In genomic region chr7:36945024-36945815, GRCm38 (mm10) we compare ENCODE assay signal across 12 mouse cellular contexts.
DNase-seq lines count a peak whose midpoint lies in the region; ATAC-seq lines count a peak whose summit lies in the region.
"Had no signal": no experiment of that assay in that cellular context is flagged by ENCODE, and none has a peak within 500 bp of the region (broad histone marks: within the 10 kb centered on the region; RNA-seq: fewer than 3 reads in every experiment).

No protein-coding gene starts in this region.

- no peak for DNase-seq in heart, postnatal 25 days (ENCODE audit: low spot score)
- DNase-seq in neural tube, embryonic 10.5 days (ENCODE audit: extremely low spot score, low spot score) = no peak
- DNase-seq in retina, postnatal 1 day = peak; percentile 67
- no peak for DNase-seq in ovary, postnatal 14 days (ENCODE audit: low spot score)
- DNase-seq: adrenal gland, adult 8-10 months; right cerebral cortex, adult 18-20 months; thymus, postnatal 36 days had no signal

- ATAC-seq in heart, embryonic 14.5 days (ENCODE audit: insufficient number of reproducible peaks, insufficient read depth, low FRiP score, low read depth) = peak; percentile 39; the same call in 1 of the 2 replicates
- 0 out of 2 replicates have a peak, but pooled peaks have one; percentile 33 for ATAC-seq in neural tube, embryonic 12.5 days (ENCODE audit: low FRiP score, low read depth)
- ATAC-seq in limb, embryonic 15.5 days (ENCODE audit: insufficient number of reproducible peaks, low FRiP score, low TSS enrichment, low read depth) = peak; percentile 61; the same call in 1 of the 2 replicates
- no peak for ATAC-seq in frontal cortex, adult (ENCODE audit: low TSS enrichment)

- peak overlapping the region in 1 of 2 experiments; percentile 47; a peak in 1 of 4 replicates for H3K27ac ChIP-seq in heart, embryonic 14.5 days (replicated peaks in 1 of 2; ENCODE audit: control insufficient read depth in 1 of 2, insufficient read depth in 1 of 2, low read depth in 2 of 2, low read length in 2 of 2)
- H3K27ac ChIP-seq in neural tube, embryonic 12.5 days = no peak overlapping the region
- H3K27ac ChIP-seq in limb, embryonic 15.5 days = no peak overlapping the region
- H3K27ac ChIP-seq: liver, embryonic 15.5 days had no signal

- H3K4me3 ChIP-seq in heart, embryonic 14.5 days (ENCODE audit: control insufficient read depth in 1 of 2, insufficient read depth in 1 of 2, low read depth in 1 of 2, low read length in 2 of 2) = no peak overlapping the region
- H3K4me3 ChIP-seq in neural tube, embryonic 12.5 days = no peak overlapping the region
- H3K4me3 ChIP-seq in limb, embryonic 15.5 days = no peak overlapping the region
- H3K4me3 ChIP-seq: liver, embryonic 15.5 days had no signal

- H3K27me3 ChIP-seq in heart, embryonic 14.5 days (ENCODE audit: control insufficient read depth, insufficient read depth, low read length) = no peaks in the 10 kb centered on the region
- H3K27me3 ChIP-seq in neural tube, embryonic 12.5 days (replicated peaks) = no peaks in the 10 kb centered on the region
- H3K27me3 ChIP-seq in limb, embryonic 15.5 days = no peaks in the 10 kb centered on the region
- H3K27me3 ChIP-seq: liver, embryonic 15.5 days had no signal

- H3K9me3 ChIP-seq in heart, embryonic 14.5 days (ENCODE audit: control insufficient read depth, low read length) = no peaks in the 10 kb centered on the region
- H3K9me3 ChIP-seq in neural tube, embryonic 12.5 days = no peaks in the 10 kb centered on the region
- no peaks in the 10 kb centered on the region for H3K9me3 ChIP-seq in limb, embryonic 15.5 days
- H3K9me3 ChIP-seq: liver, embryonic 15.5 days had no signal

- H3K36me3 ChIP-seq in heart, embryonic 14.5 days (ENCODE audit: control insufficient read depth, insufficient read depth, low read length) = no peaks in the 10 kb centered on the region
- H3K36me3 ChIP-seq in neural tube, embryonic 12.5 days = no peaks in the 10 kb centered on the region
- H3K36me3 ChIP-seq in limb, embryonic 15.5 days = no peaks in the 10 kb centered on the region
- H3K36me3 ChIP-seq: liver, embryonic 15.5 days had no signal

- no peak overlapping the region for H3K4me2 ChIP-seq in heart, embryonic 14.5 days (ENCODE audit: low read length)
- H3K4me2 ChIP-seq in neural tube, embryonic 12.5 days (replicated peaks) = no peak overlapping the region
- H3K4me2 ChIP-seq in limb, embryonic 15.5 days = no peak overlapping the region
- H3K4me2 ChIP-seq: liver, embryonic 15.5 days had no signal

- intact Hi-C loops in heart, postnatal 25 days (cut with DNase I) = no loop called here

- 37% methylated on average over 14 of the region's 14 CpGs for WGBS in heart, embryonic 14.5 days
- 75% methylated on average over 14 of the region's 14 CpGs for WGBS in neural tube, embryonic 12.5 days
- 46% methylated on average over 14 of the region's 14 CpGs for WGBS in limb, embryonic 15.5 days

- H3K4me1 ChIP-seq in heart, embryonic 14.5 days (ENCODE audit: control insufficient read depth in 2 of 2, insufficient read depth in 2 of 2, low read length in 2 of 2) = peaks cover 7 to 25% of the 10 kb centered on the region in 2 experiments
- H3K4me1 ChIP-seq in neural tube, embryonic 12.5 days = no peaks in the 10 kb centered on the region; the same call in none of the 2 replicates
- H3K4me1 ChIP-seq in limb, embryonic 15.5 days = peaks cover 13% of the 10 kb centered on the region
- H3K4me1 ChIP-seq: liver, embryonic 15.5 days had no signal

- H3K9ac ChIP-seq in heart, embryonic 14.5 days (ENCODE audit: low read length) = no peak overlapping the region
- H3K9ac ChIP-seq in neural tube, embryonic 12.5 days = no peak overlapping the region
- no peak overlapping the region for H3K9ac ChIP-seq in limb, embryonic 15.5 days
- H3K9ac ChIP-seq: liver, embryonic 15.5 days had no signal
